Mouse (Mus musculus) embryonic facial prominence, embryonic 11.5 days (tissue): ENCODE measurements around the gene Cdrt4. TPM values are rescaled to one million over a fixed set of nuclear protein-coding genes. Genes with fewer than 3 reads are reported as not detected.
A peak's percentile ranks its signal among the peaks of the same experiment; 100 is the strongest.

Experiments
- ATAC-seq: fragments of 200-750 bp; cut with Nextera tagmentation; replicated peaks from 2 replicates; pipeline ENCODE4 v1.8.0; 2017; ENCODE audit warnings: low read depth; ENCODE audit not compliant: insufficient number of reproducible peaks, low FRiP score, low TSS enrichment
- DNase-seq: peaks from one replicate; pipeline ENCODE4 v3.0.0-alpha.2; 2015; ENCODE audit warnings: low spot score
- H3K27ac ChIP-seq: fragments of 300-500 bp; sonication (generic); replicated peaks from 2 replicates; pipeline ENCODE4 v1.5.1; 2014; ENCODE audit warnings: mild to moderate bottlenecking, low read depth, low read length, control low read depth
- H3K27me3 ChIP-seq: fragments of 300-500 bp; sonication (generic); 2 replicates; pipeline ENCODE4 v1.6.1; 2014; ENCODE audit warnings: mild to moderate bottlenecking, low read length, moderate library complexity, mixed read lengths; ENCODE audit not compliant: control insufficient read depth, insufficient read depth
- H3K36me3 ChIP-seq: fragments of 300-500 bp; sonication (generic); replicated peaks from 2 replicates; pipeline ENCODE4 v1.6.1; 2014; ENCODE audit warnings: low read depth, mild to moderate bottlenecking, low read length, moderate library complexity, mixed read lengths; ENCODE audit not compliant: control insufficient read depth, insufficient read depth
- H3K4me1 ChIP-seq: fragments of 300-500 bp; sonication (generic); 2 replicates; pipeline ENCODE4 v1.6.1; 2014; ENCODE audit warnings: low read length, mixed read lengths; ENCODE audit not compliant: control insufficient read depth, insufficient read depth
- H3K4me2 ChIP-seq: fragments of 300-500 bp; sonication (generic); 2 replicates; pipeline ENCODE4 v1.6.1; 2014; ENCODE audit warnings: low read depth, mild to moderate bottlenecking, control low read depth, low read length, moderate library complexity
- H3K4me3 ChIP-seq: fragments of 300-500 bp; sonication (generic); 2 replicates; pipeline ENCODE4 v1.5.1; 2014; ENCODE audit warnings: low read depth, low read length, control low read depth
- H3K9ac ChIP-seq: fragments of 300-500 bp; sonication (generic); replicated peaks from 2 replicates; pipeline ENCODE4 v1.6.1; 2014; ENCODE audit warnings: mild to moderate bottlenecking, control low read depth, low read length
- H3K9me3 ChIP-seq: fragments of 300-500 bp; sonication (generic); replicated peaks from 2 replicates; pipeline ENCODE4 v1.6.1; 2016; ENCODE audit warnings: mild to moderate bottlenecking, low read length, inconsistent platforms, mixed read lengths; ENCODE audit not compliant: control insufficient read depth
- WGBS: fragments of 180-500 bp; shearing (Covaris S2); extraction: QIAGEN DNeasy Blood & Tissue Kit; methylation state at CpG from one replicate; pipeline ENCODE4 v1.1.7; 2014; 5-methylcytosine and 5-hydroxymethylcytosine counted together
- polyA plus RNA-seq: library from polyadenylated mRNA; unstranded; fragments of >200 nt; fragmentation: Nextera tagmentation; extraction: Ambion mirVana; gene quantifications from 2 replicates; pipeline ENCODE4 v1.2.1, GENCODE M21; 2014

Cdrt4 gene
- polyA plus RNA-seq, 1 experiment from 2014 or later: not detected

DNA sequence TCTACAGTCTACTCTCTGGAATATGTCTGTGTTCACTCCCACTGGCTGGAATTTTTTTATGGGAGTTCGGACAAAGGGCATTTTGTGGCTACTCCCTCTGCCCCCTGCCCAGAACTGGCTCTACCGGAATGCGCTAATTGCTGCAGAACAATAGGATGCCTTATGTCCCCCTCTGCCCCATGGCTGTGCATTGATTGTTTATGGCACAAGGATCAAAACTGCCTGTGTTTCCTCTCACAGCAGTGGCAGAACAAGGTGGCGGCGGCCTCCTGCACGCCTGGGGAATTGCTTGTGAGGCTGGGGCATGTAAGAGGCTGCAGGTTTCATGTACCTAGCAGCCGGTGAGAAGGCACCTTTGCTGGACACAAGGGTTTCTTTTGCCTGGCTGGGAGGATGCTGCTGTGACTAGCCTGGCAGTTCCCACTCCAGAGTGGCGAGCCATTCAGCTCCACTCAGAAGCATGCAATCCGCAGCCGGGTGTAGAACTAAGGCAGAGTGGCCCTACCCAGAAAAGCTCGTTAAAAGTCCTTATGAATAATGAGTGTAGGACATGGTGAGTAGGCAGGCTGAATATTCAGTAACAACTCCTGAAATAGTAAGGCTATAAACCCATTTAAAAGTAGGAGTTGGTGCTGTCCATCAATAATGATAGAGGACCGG, 89.1 kb downstream of the Cdrt4 start:
- Histone ChIP-seq H3K4me3 (no peak overlapping the region), H3K36me3 (no peaks in the 10 kb centered on the region), H3K9me3 (no peaks in the 10 kb centered on the region), H3K27ac (no peak overlapping the region), H3K4me1 (no peaks in the 10 kb centered on the region), H3K4me2 (no peak overlapping the region), H3K27me3 (no peaks in the 10 kb centered on the region), H3K9ac (no peak overlapping the region)
- peak; percentile 39; the same call in 1 of the 2 replicates for ATAC-seq
- peak; percentile 32 for DNase-seq
- WGBS: 36% methylated on average over 12 of the region's 12 CpGs

Other genes with a start within 250 kb of the Cdrt4 start
- gene Zfp287, start 219.3 kb upstream of the Cdrt4 start, polyA plus RNA-seq: 11.6 and 11.9 TPM in 2 replicates
- gene Gm10428, start 198.1 kb upstream of the Cdrt4 start, polyA plus RNA-seq: not detected in 2 replicates
- 34.3 and 36.2 TPM in 2 replicates for gene Zfp286, start 161.7 kb upstream of the Cdrt4 start, polyA plus RNA-seq
- gene Trim16, start 131.0 kb upstream of the Cdrt4 start, polyA plus RNA-seq: 6.2 and 6.5 TPM in 2 replicates
- 0.32 and 1.1 TPM in 2 replicates for gene Fbxw10, start 104.1 kb upstream of the Cdrt4 start, polyA plus RNA-seq
- gene Tvp23b, start 71.7 kb upstream of the Cdrt4 start, polyA plus RNA-seq: 51.1 and 52.7 TPM in 2 replicates
- not detected in 2 replicates for gene Tekt3, start 110.5 kb downstream of the Cdrt4 start, polyA plus RNA-seq
- gene Pmp22, start 177.8 kb downstream of the Cdrt4 start, polyA plus RNA-seq: 48.2 and 49.8 TPM in 2 replicates